Mouse (Mus musculus) E14TG2a.4 (cell line): Measurements from ENCODE around the gene Tns4.

Experiments
- CTCF ChIP-seq: conservative IDR thresholded peaks from 2 replicates; pipeline ENCODE4 v1.5.1; 2014; ENCODE audit warnings: low read length
- NANOG ChIP-seq: IDR thresholded peaks from 2 replicates; pipeline ENCODE4 v1.6.1; 2014; ENCODE audit warnings: borderline replicate concordance, low read length, mixed read lengths
- POU5F1 ChIP-seq: IDR thresholded peaks from 2 replicates; pipeline ENCODE4 v1.6.1; 2014; ENCODE audit warnings: low read length, borderline replicate concordance

DNA sequence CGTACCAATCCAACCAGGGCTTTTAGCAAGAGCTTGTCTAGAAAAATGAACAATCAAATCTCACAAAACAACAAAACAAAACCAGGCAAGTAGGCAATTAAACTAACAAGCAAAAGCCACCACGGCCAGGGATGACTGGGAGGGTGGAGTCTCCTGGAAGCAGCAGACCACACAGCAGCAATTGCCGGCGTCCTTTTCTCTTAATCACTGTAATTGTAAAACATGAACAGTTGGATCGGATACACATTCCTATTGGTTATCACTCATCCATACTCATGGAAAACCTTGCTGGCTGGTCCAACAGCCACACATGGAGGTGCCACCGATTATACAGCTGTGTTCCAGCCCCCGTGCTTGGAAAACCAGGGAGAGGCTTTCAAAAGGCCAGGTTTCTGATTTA is 28.8 kb upstream of the Tns4 start:
- TF ChIP-seq CTCF (no peak), POU5F1 (no peak), NANOG (peak; percentile 45; the same call in 1 of the 2 replicates)
